Mouse (Mus musculus): Measurements from ENCODE around the gene Vwf. TPM values are rescaled to one million over a fixed set of nuclear protein-coding genes. Genes with fewer than 3 reads are reported as not detected.

Gene Vwf
- polyA plus RNA-seq, 1 experiment from 2014 or later = 5.1 TPM

GRCm38 (mm10) chr6:125521558-125522193, 24.9 kb upstream of the Vwf start:
- no peak overlapping the region for H3K4me2 ChIP-seq
- H3K4me1 ChIP-seq (replicated peaks) = no peaks in the 10 kb centered on the region
- H3K9me3 ChIP-seq = no peaks in the 10 kb centered on the region
- H3K4me3 ChIP-seq (replicated peaks) = no peak overlapping the region
- no peaks in the 10 kb centered on the region for H3K27me3 ChIP-seq
- no peak overlapping the region for H3K27ac ChIP-seq
- no peak overlapping the region for H3K9ac ChIP-seq (replicated peaks)
- ATAC-seq (ENCODE audit: insufficient number of reproducible peaks, insufficient read depth, low FRiP score, low TSS enrichment, low read depth) = no peak
- 48% methylated on average over 5 of the region's 5 CpGs for WGBS
- H3K36me3 ChIP-seq = no peaks in the 10 kb centered on the region

GRCm38 (mm10) chr6:125524027-125524426, 22.5 kb upstream of the Vwf start:
- H3K9ac ChIP-seq (replicated peaks) = no peak overlapping the region
- no peak overlapping the region for H3K4me3 ChIP-seq (replicated peaks)
- H3K36me3 ChIP-seq = no peaks in the 10 kb centered on the region
- H3K4me2 ChIP-seq = no peak overlapping the region
- no peaks in the 10 kb centered on the region for H3K27me3 ChIP-seq
- H3K4me1 ChIP-seq (replicated peaks) = no peaks in the 10 kb centered on the region
- no peak for ATAC-seq (ENCODE audit: insufficient number of reproducible peaks, insufficient read depth, low FRiP score, low TSS enrichment, low read depth)
- WGBS = 90% methylated on average over 6 of the region's 6 CpGs
- no peak overlapping the region for H3K27ac ChIP-seq
- no peaks in the 10 kb centered on the region for H3K9me3 ChIP-seq

GRCm38 (mm10) chr6:125526066-125526465, 20.5 kb upstream of the Vwf start:
- H3K27me3 ChIP-seq = no peaks in the 10 kb centered on the region
- H3K9me3 ChIP-seq = no peaks in the 10 kb centered on the region
- H3K4me2 ChIP-seq = no peak overlapping the region
- no peak for ATAC-seq (ENCODE audit: insufficient number of reproducible peaks, insufficient read depth, low FRiP score, low TSS enrichment, low read depth)
- H3K4me3 ChIP-seq (replicated peaks) = no peak overlapping the region
- WGBS = 70% methylated on average over 3 of the region's 3 CpGs
- H3K9ac ChIP-seq (replicated peaks) = no peak overlapping the region
- no peaks in the 10 kb centered on the region for H3K4me1 ChIP-seq (replicated peaks)
- H3K36me3 ChIP-seq = no peaks in the 10 kb centered on the region
- no peak overlapping the region for H3K27ac ChIP-seq

- H3K27ac ChIP-seq = no peak overlapping the region
Observed at GRCm38 (mm10) chr6:125528614-125529200, 17.9 kb upstream of the Vwf start.

GRCm38 (mm10) chr6:125529479-125529878, 17.1 kb upstream of the Vwf start:
- H3K4me1 ChIP-seq (replicated peaks) = no peaks in the 10 kb centered on the region
- H3K36me3 ChIP-seq = no peaks in the 10 kb centered on the region
- no peak overlapping the region for H3K27ac ChIP-seq
- H3K9me3 ChIP-seq = no peaks in the 10 kb centered on the region
- ATAC-seq (ENCODE audit: insufficient number of reproducible peaks, insufficient read depth, low FRiP score, low TSS enrichment, low read depth) = no peak
- no peak overlapping the region for H3K9ac ChIP-seq (replicated peaks)
- WGBS = 87% methylated on average over 5 of the region's 5 CpGs
- no peaks in the 10 kb centered on the region for H3K27me3 ChIP-seq
- no peak overlapping the region for H3K4me2 ChIP-seq
- no peak overlapping the region for H3K4me3 ChIP-seq (replicated peaks)

More at GRCm38 (mm10) chr6:125528614-125529200, 17.9 kb upstream of the Vwf start:
- Histone ChIP-seq H3K36me3 (no peaks in the 10 kb centered on the region), H3K4me1 (replicated peaks) (no peaks in the 10 kb centered on the region), H3K27me3 (no peaks in the 10 kb centered on the region), H3K9ac (replicated peaks) (no peak overlapping the region), H3K4me2 (no peak overlapping the region), H3K9me3 (no peaks in the 10 kb centered on the region), H3K4me3 (replicated peaks) (no peak overlapping the region)
- ATAC-seq (ENCODE audit: insufficient number of reproducible peaks, insufficient read depth, low FRiP score, low TSS enrichment, low read depth) = no peak
- WGBS = 84% methylated on average over 9 of the region's 9 CpGs

- no peaks in the 10 kb centered on the region for H3K4me1 ChIP-seq (replicated peaks)
- no peak overlapping the region for H3K4me2 ChIP-seq
- H3K9me3 ChIP-seq = no peaks in the 10 kb centered on the region
- no peak for ATAC-seq (ENCODE audit: insufficient number of reproducible peaks, insufficient read depth, low FRiP score, low TSS enrichment, low read depth)
- no peak overlapping the region for H3K4me3 ChIP-seq (replicated peaks)
- H3K9ac ChIP-seq (replicated peaks) = no peak overlapping the region
- no peaks in the 10 kb centered on the region for H3K36me3 ChIP-seq
- H3K27me3 ChIP-seq = no peaks in the 10 kb centered on the region
- H3K27ac ChIP-seq = no peak overlapping the region
- 84% methylated on average over 11 of the region's 11 CpGs for WGBS
Observed at GRCm38 (mm10) chr6:125533104-125533650, 13.4 kb upstream of the Vwf start.

- no peak overlapping the region for H3K4me3 ChIP-seq (replicated peaks)
- peaks cover 4% of the 10 kb centered on the region for H3K4me1 ChIP-seq (replicated peaks)
- H3K9me3 ChIP-seq = no peaks in the 10 kb centered on the region
- H3K36me3 ChIP-seq = no peaks in the 10 kb centered on the region
- H3K27ac ChIP-seq = no peak overlapping the region
- WGBS = 92% methylated on average over 5 of the region's 5 CpGs
- ATAC-seq (ENCODE audit: insufficient number of reproducible peaks, insufficient read depth, low FRiP score, low TSS enrichment, low read depth) = no peak
- H3K9ac ChIP-seq (replicated peaks) = no peak overlapping the region
- H3K27me3 ChIP-seq = no peaks in the 10 kb centered on the region
- no peak overlapping the region for H3K4me2 ChIP-seq
Observed at GRCm38 (mm10) chr6:125534990-125535389, 11.6 kb upstream of the Vwf start.

- no peaks in the 10 kb centered on the region for H3K36me3 ChIP-seq
- ATAC-seq (ENCODE audit: insufficient number of reproducible peaks, insufficient read depth, low FRiP score, low TSS enrichment, low read depth) = no peak
- no peak overlapping the region for H3K4me3 ChIP-seq (replicated peaks)
- H3K4me1 ChIP-seq (replicated peaks) = peaks cover 4% of the 10 kb centered on the region
- H3K4me2 ChIP-seq = no peak overlapping the region
- no peak overlapping the region for H3K27ac ChIP-seq
- WGBS = 83% methylated on average over 5 of the region's 5 CpGs
- no peak overlapping the region for H3K9ac ChIP-seq (replicated peaks)
- H3K9me3 ChIP-seq = no peaks in the 10 kb centered on the region
- peaks cover 7% of the 10 kb centered on the region; the same call in 1 of the 2 replicates for H3K27me3 ChIP-seq
Observed at GRCm38 (mm10) chr6:125538469-125538868, 8.1 kb upstream of the Vwf start.

GRCm38 (mm10) chr6:125539423-125539822, 7.2 kb upstream of the Vwf start:
- no peak for ATAC-seq (ENCODE audit: insufficient number of reproducible peaks, insufficient read depth, low FRiP score, low TSS enrichment, low read depth)
- no peak overlapping the region for H3K27ac ChIP-seq
- H3K36me3 ChIP-seq = no peaks in the 10 kb centered on the region
- H3K27me3 ChIP-seq = peaks cover 7% of the 10 kb centered on the region; the same call in 1 of the 2 replicates
- no peaks in the 10 kb centered on the region for H3K9me3 ChIP-seq
- H3K9ac ChIP-seq (replicated peaks) = no peak overlapping the region
- no peak overlapping the region for H3K4me3 ChIP-seq (replicated peaks)
- no peak overlapping the region for H3K4me2 ChIP-seq
- 57% methylated on average over 8 of the region's 8 CpGs for WGBS
- peaks cover 4% of the 10 kb centered on the region for H3K4me1 ChIP-seq (replicated peaks)

GRCm38 (mm10) chr6:125540199-125540598, 6.4 kb upstream of the Vwf start:
- WGBS = 82% methylated on average over 10 of the region's 10 CpGs
- ATAC-seq (ENCODE audit: insufficient number of reproducible peaks, insufficient read depth, low FRiP score, low TSS enrichment, low read depth) = no peak
- Histone ChIP-seq H3K27ac (no peak overlapping the region), H3K9ac (replicated peaks) (no peak overlapping the region), H3K4me1 (replicated peaks) (peaks cover 4% of the 10 kb centered on the region), H3K27me3 (peaks cover 7% of the 10 kb centered on the region; the same call in 1 of the 2 replicates), H3K36me3 (no peaks in the 10 kb centered on the region), H3K9me3 (no peaks in the 10 kb centered on the region), H3K4me2 (no peak overlapping the region), H3K4me3 (replicated peaks) (no peak overlapping the region)

- H3K4me3 ChIP-seq (replicated peaks) = no peak overlapping the region
- no peaks in the 10 kb centered on the region for H3K9me3 ChIP-seq
- H3K4me2 ChIP-seq = no peak overlapping the region
- WGBS = 88% methylated on average over 6 of the region's 6 CpGs
- peaks cover 7% of the 10 kb centered on the region; the same call in 1 of the 2 replicates for H3K27me3 ChIP-seq
- no peak overlapping the region for H3K27ac ChIP-seq
- H3K9ac ChIP-seq (replicated peaks) = no peak overlapping the region
- H3K36me3 ChIP-seq = no peaks in the 10 kb centered on the region
- ATAC-seq (ENCODE audit: insufficient number of reproducible peaks, insufficient read depth, low FRiP score, low TSS enrichment, low read depth) = no peak
- peaks cover 4% of the 10 kb centered on the region for H3K4me1 ChIP-seq (replicated peaks)
Observed at GRCm38 (mm10) chr6:125540826-125541225, 5.7 kb upstream of the Vwf start.
